Mouse (Mus musculus) adrenal gland, postnatal 25 days (tissue): ENCODE results near the gene Gm438. TPM values are rescaled to one million over a fixed set of nuclear protein-coding genes. Genes with fewer than 3 reads are reported as not detected.
A peak's percentile ranks its signal among the peaks of the same experiment; 100 is the strongest.
"Not testable (repeated sequence)": the region's sequence is repeated elsewhere in the genome, so short reads cannot be mapped to it uniquely, and the experiment has no call there.

ENCODE experiments used
- DNase-seq: peaks from one replicate; pipeline ENCODE4 v3.0.0; 2021; ENCODE audit warnings: mixed read lengths
- long read RNA-seq: library from polyadenylated mRNA; stranded (forward); transcript quantifications from one replicate; pipeline ENCODE4 v2.0.0, GENCODE M21; 2021
- total RNA-seq: library from RNA; stranded (reverse); gene quantifications from 2 replicates; pipeline ENCODE4 v1.2.3, GENCODE M21; 2021

The Gm438 gene
- not detected in 2 replicates for total RNA-seq
- long read RNA-seq: 0 reads

GRCm38 (mm10) chr4:144786483-144786882 lies at the start of gene Gm438:
Gm438 (minus strand) TSS chr4:144786583.
- no peak for DNase-seq

- DNase-seq: no peak
Observed at GRCm38 (mm10) chr4:144824706-144825105, 38.3 kb upstream of the Gm438 start.

- no peak for DNase-seq
Observed at GRCm38 (mm10) chr4:144823996-144824395, 37.6 kb upstream of the Gm438 start.

- not testable (repeated sequence) for DNase-seq
Observed at GRCm38 (mm10) chr4:144807135-144807534, 20.8 kb upstream of the Gm438 start.

GRCm38 (mm10) chr4:144803633-144804032 lies 17.2 kb upstream of the Gm438 start:
- no peak for DNase-seq

GRCm38 (mm10) chr4:144790141-144790540 lies 3.8 kb upstream of the Gm438 start:
- no peak for DNase-seq

- DNase-seq: no peak
Observed at GRCm38 (mm10) chr4:144782476-144783197, 3.7 kb downstream of the Gm438 start.

- peak; percentile 13 for DNase-seq
Observed at GRCm38 (mm10) chr4:144765722-144766121, 20.7 kb downstream of the Gm438 start.

- no peak for DNase-seq
Observed at GRCm38 (mm10) chr4:144749139-144749538, 37.2 kb downstream of the Gm438 start.

Other genes starting within 250 kb of the Gm438 start
- gene Gm13124, start 221.4 kb downstream of the Gm438 start, total RNA-seq: not detected in 2 replicates
- not detected in 2 replicates for gene Aadacl4, start 172.9 kb downstream of the Gm438 start, total RNA-seq
- gene Gm436, start 100.2 kb downstream of the Gm438 start, total RNA-seq: not detected in 2 replicates
- gene Gm13178, start 65.2 kb downstream of the Gm438 start, total RNA-seq: 0.43 TPM in 1 of 2 replicates, not detected in the other
- gene Dhrs3, start 106.2 kb upstream of the Gm438 start, total RNA-seq: 83.0 and 111 TPM in 2 replicates